Mouse (Mus musculus) retina, postnatal 1 day (tissue): ENCODE results near the gene Olfr1446.

Experiments
- DNase-seq: peaks from one replicate; pipeline ENCODE4 v3.0.0-alpha.2; 2012

Gene Olfr1446

DNA sequence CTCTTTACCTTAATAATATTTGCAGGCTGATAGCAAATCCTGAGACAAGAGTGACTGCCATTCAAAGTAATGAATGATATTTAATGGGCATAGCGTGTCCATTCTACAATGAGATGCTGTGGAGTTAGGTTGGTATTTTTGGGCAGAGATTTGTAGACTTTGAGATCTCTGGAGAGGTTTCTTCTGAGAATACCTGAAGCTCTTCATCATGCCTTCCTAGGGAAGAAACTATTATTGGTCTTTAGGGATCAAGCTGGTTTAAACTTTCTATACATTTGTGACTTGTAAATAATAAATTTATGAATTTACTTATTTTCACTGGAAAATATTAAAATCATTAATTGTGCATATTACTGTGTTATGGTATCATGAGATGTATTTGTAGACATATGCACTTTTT lies at the start of gene Olfr1446:
Olfr1446 (minus strand) TSS at position 101 of the 400 bp plus-strand sequence.
- no peak for DNase-seq

DNA sequence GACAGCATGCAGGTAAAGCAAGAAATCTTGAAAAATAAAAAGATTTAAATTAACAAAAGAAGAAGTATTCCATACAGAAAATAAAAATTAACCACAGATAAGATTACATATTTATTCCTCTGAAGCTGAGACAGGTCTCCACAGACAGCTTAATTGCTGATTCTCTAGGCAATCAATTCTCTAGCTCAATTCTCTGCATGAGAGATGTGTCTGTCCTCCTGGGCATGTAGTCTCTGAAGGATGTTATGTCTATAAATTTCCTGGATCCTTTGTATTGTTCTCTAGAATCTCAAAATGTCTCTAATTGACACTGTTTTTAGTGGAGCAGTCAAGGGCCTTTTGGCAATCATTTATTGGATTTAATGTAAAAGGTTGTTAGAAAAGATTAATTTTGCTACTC lies 37.2 kb upstream of the Olfr1446 start, which contains the start of gene Olfr1449:
Olfr1449 (plus strand) TSS at position 301 of the 400 bp plus-strand sequence.
- DNase-seq, result no peak

DNA sequence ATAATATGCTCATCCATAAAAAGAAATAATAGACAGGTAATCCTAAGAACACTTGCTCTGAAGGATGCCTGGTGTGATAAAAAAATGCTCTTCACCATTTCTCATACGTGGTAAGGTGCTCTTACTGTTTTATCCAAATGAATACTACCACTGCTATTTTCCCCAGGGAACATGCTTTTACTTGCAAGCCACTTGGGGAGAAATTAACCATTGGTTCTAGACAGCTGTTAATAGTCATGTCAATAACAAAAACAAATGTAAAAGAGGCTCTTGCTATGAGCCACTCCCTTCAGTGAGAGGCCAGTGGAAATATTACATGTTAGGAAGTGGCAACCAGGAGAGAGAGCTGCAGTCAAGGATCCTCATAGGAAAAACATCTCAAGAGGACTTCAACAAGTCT lies 31.0 kb upstream of the Olfr1446 start, which contains the start of gene Olfr1448:
Olfr1448 (minus strand) TSS at position 101 of the 400 bp plus-strand sequence.
- DNase-seq, result no peak

DNA sequence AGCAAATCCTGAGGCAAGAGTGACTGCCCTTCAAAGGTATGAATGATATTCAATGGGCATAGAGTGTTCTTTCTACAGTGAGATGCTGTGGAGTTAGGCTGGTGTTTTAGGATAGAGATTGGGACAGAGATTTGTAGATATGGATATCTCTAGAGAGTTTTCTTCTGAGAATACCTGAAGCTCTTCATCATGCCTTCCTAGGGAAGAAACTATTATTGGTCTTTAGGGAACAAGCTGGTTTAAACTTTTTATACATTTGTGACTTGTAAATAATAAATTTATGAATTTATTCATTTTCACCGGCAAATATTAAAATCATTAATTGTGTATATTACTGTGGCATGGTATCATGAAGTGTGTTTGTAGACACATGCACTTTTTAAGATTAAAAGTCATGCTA lies 10.3 kb upstream of the Olfr1446 start, which contains the start of gene Olfr1447:
Olfr1447 (minus strand) TSS at position 101 of the 400 bp plus-strand sequence.
- no peak for DNase-seq

DNA sequence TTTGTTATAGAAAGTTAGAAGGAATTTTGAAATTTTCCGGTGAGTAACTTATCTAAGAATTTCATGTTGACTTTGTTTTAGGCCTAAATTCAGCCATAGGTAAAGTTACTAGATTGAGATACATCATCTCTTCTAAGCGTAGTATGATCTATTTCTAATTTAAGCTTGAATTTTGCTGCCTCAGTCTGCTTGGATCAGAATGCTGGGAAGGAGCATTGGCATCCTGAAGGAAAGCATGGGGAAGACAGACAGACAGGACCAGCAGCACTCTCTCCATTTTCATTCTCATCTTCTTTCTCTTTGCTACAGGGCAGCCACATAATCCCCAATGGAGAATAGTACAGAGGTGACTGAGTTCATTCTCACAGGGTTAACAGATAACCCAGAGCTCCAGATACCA lies 9.8 kb downstream of the Olfr1446 start, which contains the start of gene Olfr1445:
Olfr1445 (plus strand) TSS at position 301 of the 400 bp plus-strand sequence.
- no peak for DNase-seq

DNA sequence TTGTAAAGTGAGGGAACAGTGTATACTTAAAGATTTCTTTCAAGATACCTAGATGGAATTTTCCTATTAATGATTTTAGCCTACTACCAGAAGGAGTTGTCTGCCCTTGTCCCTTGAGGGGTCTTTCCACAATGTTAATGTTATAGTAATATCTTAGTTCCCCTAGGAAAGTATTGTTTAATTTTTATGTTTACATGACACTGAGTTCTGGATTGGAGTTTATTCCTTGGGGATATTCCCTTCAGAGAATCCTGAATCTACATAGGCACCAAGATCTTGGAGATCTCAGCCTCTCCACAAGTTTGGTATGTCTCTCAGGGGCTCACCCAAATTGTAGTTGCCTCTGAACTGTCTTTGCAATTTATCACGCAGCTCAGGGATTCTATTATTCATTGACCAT lies 36.3 kb downstream of the Olfr1446 start, which contains the start of gene Olfr1444:
Olfr1444 (plus strand) TSS at position 301 of the 400 bp plus-strand sequence.
- DNase-seq, result no peak

DNA sequence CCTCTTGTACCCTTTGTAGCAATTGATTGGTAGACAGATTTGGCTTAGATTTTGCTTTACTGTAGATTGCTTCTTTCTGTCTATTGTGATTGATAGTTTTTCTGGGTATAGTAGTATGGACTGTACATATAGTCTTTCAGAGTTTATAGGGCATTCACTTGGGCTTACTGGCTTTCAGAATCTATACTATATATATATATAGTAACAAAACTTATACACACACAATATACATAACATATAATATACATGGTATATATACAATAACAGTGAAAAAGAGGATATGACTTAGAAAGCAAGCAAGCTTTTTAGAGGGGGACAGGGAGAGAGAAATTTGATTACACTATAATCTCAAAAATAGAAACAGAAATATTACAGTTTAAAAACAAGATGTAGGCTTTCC lies 46.9 kb downstream of the Olfr1446 start, which contains the start of gene Gm5244:
Gm5244 (plus strand) TSS at position 301 of the 400 bp plus-strand sequence.
- DNase-seq, result no peak

DNA sequence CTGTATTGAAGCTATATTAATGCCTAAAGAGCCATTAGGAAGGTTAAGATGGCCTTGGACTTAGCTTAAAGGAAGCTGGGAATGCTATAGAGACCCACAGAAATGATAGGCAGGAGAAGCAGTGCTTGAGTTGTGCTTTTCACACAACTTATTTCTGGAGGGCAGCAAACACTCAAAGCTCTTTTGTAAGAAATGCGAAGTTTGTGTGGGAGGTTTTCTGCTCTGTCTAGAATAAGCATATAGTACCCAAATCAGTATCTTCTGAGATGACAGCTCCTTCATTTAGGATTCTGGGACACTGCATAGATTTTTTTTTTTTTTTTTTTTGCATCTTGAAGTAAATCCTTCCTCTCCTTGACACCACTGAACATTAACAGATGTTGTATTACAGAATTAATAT lies 54.8 kb downstream of the Olfr1446 start:
- DNase-seq, result no peak
